Mouse (Mus musculus) G1E-ER4 (cell line): ENCODE results near the gene Gm49378. TPM values are rescaled to one million over a fixed set of nuclear protein-coding genes. Genes with fewer than 3 reads are reported as not detected.

Experiments
- GATA1 ChIP-seq: IDR thresholded peaks from one replicate; pipeline ENCODE4 v1.8.0; 2012; ENCODE audit warnings: low read length, inconsistent platforms
- polyA plus RNA-seq: library from polyadenylated mRNA; stranded (reverse); fragments of >175 nt; gene quantifications from 2 replicates; pipeline ENCODE4 v1.2.3, GENCODE M21; 2012

The Gm49378 gene
- polyA plus RNA-seq, 1 experiment: not detected

DNA sequence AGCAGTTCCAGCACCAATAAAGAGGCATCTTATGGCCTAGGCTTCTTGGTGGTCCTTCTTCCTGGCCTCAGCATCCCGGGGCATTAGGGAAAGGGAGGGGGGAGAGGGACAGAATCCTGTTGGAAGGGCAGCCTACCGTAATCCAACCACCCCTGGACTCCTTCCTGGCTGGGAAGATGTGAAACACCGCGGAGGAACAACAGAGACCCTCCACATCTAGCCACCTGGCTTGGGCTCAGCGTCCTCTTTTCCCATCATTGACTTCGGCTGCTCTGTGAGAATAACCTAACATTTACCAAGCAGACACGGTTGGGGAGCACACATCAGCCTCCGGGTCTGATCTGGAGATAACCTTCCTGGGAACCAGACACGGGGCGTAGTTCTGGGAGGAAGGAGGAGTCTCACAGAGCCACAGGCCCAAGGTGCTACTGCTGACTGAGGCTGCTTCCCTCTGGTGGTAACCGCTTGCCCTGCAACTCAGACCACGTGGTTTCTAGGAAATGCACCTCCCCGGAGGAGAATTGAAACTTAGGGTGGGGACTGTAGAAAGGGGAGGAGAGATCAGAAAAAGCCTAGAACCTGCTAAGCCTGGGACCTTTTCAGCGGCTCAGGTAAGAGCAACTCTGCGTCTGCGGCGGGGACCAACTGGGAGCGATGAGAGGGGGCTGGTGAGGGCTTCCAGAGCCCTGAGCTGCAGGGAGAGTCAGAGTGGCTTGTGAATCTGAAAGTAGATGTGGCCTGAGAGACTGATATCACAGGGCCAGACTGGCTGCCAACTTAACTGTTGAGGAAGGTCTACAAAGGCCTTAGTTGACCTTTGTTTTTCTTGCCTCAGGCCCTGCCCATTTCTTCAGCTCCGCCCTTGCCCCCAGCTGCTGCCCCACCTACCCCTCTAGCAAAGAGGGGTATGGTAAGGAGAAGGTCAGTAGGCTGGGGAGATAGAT lies 33.8 kb downstream of the Gm49378 start:
- peak; percentile 50 for TF ChIP-seq GATA1

DNA sequence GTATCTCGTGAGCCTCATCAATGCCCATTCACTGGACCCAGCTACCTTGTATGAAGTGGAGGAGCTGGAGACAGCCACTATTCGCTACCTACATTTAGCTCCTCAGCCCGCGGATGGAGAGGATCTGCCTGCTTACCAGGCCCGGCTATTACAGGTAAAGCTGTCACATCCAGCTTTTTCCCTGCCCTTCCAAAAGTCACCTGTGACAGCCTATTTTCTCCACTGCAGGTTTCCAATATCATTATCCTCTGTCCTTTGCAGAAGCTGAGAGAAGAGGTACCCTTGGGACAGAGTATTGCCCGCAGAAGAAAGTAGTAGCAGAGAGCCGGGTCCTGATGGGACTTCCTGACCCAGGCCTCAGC lies 34.4 kb downstream of the Gm49378 start, which contains the start of gene Irf9:
Irf9 (plus strand) TSS at position 301 of the 362 bp plus-strand sequence.
- TF ChIP-seq GATA1: no peak

DNA sequence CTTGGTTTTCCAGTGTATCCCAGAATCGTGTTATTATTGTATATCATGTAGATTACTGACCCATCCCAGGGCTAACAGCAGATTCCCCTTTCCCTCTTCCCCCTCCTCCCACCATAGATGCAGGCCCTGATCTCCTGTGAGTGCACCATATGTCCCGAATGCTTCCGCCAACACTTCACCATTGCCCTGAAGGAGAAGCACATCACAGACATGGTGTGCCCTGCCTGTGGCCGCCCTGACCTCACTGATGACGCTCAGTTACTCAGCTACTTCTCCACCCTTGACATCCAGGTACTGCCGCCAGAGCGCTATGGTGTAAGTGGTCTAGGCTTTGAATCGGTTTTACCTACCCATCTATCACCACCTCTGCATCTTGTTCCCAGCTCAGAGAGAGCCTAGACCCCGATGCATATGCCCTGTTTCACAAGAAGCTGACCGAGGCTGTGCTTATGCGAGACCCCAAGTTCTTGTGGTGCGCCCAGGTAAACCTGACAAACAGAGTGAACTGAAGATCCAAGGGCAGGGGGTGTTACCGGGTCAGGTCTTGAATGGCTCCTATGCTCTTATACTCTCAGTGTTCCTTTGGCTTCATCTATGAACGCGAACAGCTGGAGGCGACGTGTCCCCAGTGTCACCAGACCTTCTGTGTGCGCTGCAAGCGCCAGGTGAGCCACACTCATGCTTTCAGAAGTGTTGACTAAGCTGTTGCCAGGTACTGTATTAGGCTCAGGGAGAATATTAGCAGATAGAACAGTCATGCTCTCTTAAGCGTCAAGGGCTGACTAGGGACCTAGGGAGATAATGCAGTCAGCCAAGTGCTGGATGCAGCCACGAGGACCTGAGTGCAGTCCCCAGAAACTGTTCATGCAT lies 38.9 kb downstream of the Gm49378 start:
- TF ChIP-seq GATA1: no peak

DNA sequence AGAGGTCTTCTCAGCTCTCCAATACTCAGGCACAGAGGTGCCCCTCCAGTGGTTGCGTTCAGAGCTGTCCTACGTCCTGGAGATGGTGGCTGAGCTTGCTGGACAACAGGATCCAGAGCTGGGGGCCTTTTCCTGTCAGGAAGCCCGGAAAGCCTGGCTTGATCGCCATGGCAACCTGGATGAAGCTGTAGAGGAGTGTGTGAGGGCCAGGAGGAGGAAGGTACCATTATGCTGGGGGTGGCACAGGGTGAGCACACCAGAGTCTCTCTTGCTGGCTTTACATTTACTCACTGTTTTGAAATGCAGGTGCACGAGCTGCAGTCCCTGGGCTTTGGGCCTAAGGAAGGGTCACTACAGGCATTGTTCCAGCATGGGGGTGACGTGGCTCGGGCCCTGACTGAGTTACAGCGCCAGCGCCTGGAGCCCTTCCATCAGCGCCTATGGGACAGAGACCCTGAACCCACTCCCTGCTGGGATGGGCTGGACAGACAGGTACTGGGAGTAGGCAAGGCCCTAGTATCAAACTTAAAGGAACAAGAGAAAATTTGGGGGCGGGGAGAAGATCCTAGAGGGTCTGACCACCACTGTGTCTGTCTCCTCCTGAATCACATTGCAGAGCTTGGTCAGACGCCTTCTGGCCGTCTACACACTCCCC lies 41.5 kb downstream of the Gm49378 start:
- no peak for TF ChIP-seq GATA1

DNA sequence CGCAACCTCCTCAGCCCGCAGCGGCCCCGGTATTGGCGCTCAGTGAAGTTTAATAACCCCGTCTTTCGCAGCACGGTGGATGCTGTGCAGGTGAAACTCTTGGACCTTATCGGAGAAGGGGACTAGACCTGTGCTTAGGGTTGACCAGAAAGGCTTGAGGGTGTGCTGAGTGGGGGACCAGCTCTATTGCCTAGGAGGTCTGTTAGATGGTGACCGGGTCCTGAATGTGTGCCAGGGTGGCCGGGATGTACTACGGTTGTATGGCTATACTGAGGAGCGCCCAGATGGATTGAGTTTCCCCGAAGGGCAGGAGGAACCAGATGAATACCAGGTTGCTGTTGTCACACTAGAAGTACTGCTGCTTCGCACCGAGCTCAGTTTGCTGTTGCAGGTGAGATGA lies 45.5 kb downstream of the Gm49378 start:
- no peak for TF ChIP-seq GATA1

DNA sequence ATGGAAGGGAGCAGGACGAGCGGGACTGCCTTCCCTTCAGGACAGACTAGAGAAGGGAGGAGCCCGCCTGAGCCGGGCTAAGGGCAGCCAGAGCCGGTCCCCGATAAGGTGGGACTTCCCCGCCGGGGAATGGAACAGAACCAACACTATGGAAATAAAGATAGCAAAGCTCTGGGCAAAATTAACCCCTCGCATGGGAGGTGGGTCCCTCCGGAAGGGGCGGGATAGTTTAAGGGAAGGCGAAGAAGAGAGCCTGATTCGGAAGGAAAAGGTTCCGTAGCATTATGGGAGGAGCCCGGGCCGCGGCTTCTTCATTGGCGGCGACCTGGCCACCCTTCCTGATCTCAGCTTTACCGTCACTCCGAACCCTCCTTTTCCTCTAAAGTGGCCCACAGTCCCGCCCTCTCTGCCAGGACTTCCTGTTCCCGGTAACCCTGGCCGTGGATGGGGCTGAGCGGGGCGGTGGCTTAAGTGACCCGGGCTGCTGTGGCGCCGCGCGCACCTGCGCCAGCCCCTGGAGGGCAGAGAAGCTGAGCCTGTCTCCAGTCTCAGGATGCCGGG lies 46.3 kb downstream of the Gm49378 start, which contains the start of gene Rnf31:
Rnf31 (plus strand) TSS at position 378 of the 561 bp plus-strand sequence.
- no peak for TF ChIP-seq GATA1

DNA sequence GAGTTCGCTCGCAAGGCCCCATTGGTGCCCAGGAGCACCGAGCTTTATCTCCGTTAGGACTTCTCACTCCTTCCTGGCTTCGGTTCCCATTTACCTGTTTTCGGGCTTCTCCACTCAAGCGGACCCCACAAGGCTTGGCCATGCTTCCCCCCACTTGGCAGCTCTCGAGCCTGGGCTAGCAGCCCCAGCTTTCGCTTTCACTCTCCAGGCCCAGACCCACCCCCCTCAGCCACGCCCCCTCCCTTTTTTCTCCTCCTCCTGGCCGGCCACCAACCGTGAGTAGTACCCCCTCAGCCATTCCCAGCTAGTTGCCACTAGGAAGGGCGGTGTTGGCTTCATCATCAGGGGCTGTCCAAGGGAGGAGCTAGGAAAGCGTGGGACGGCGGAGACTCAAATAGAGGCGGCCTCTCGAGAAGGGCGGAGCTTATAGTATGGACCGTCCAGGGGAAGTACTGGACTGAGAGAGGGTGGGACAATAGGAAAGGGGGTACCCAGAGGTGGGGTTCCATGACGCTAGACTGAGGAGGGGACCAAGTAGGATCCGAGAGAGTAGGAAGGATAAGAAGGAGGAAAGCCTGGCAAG lies 46.9 kb downstream of the Gm49378 start, which contains the start of gene Psme2:
Psme2 (minus strand) TSS at position 366 of the 583 bp plus-strand sequence.
- TF ChIP-seq GATA1: no peak

DNA sequence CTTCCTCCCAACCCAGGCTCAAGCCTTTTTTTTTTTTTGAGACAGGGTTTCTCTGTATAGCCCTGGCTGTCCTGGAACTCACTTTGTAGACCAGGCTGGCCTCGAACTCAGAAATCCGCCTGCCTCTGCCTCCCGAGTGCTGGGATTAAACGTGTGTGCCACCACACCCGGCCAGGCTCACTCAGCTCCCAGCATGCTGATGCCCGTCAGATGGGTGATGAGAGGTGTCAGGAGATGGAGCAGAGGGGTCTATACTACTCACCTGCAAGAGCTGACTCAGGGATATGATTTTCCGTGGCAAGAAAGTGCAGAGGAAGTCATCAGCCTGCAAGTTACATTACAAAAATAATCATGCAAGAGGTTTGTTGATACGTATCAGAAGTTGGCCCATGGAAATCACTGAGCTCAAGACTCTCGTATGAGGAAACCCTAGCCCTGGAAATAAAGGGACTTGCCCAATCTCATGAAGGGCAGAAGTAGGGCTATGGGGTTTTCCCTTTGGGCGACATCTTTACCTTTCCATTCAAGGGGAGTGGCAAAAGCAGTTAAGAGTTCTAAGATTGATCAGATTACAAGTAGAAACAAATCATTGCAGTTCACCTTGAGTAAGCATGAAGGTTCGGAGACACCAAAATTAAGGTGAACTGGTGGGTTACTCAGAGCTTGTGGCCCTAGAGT lies 47.8 kb downstream of the Gm49378 start:
- no peak for TF ChIP-seq GATA1

DNA sequence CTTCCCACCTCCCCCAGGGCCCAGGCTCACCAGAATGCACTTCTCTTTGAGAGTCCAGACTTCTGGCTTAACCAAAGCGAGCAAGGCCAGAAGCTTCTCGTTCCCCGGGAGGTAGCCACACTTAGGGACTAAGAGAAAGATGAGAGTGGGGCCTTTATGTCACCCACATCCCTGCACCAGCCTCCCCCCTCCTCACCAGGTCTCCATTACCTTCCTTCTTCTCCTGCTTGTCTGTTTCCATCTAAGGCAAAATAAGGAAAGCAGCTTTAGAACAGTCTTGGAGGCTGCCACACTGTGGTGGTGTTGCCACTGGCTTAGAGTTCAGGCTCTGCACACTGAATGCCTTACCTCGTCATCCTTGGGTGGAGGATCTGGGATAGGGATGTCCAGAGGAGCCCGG lies 48.4 kb downstream of the Gm49378 start:
- TF ChIP-seq GATA1: no peak

DNA sequence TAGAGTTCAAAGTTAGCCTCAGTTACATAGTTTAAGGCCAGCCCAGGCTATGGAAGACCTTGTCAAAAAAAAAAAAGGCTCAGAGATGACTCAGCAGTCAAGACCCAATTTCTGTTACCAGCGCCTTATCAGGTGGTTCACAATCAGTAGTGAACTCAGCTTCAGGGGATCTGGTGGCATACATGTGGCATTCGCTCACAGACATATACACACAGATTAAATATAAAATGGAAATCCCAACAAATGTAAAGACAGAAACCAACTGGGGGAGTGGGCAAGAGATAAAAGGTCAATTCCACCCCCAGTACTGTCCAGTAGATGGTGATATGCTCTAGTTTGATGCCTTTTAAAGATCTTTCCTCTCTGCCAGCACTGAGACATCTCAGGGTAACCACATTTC lies 51.5 kb downstream of the Gm49378 start:
- peak; percentile 86 for TF ChIP-seq GATA1

DNA sequence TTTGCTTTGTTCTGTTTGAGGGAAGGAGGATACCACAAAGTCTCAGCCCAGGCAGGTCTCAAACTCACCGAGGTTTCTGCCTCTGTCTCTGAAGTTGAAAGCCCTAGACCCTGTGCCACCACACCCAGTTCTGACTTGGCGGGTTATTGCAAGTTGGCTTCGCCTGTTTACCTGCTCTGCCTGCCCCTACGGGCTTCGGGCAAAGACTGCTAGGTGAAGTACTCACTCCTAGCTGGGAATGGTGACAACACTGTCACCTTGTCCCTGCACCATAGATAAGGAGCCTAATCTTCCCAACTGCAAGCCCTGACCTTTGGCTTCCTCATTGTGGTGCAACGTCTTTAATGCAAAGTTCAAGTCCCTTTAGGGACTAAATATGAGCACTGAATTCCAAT lies 52.1 kb downstream of the Gm49378 start:
- no peak for TF ChIP-seq GATA1

DNA sequence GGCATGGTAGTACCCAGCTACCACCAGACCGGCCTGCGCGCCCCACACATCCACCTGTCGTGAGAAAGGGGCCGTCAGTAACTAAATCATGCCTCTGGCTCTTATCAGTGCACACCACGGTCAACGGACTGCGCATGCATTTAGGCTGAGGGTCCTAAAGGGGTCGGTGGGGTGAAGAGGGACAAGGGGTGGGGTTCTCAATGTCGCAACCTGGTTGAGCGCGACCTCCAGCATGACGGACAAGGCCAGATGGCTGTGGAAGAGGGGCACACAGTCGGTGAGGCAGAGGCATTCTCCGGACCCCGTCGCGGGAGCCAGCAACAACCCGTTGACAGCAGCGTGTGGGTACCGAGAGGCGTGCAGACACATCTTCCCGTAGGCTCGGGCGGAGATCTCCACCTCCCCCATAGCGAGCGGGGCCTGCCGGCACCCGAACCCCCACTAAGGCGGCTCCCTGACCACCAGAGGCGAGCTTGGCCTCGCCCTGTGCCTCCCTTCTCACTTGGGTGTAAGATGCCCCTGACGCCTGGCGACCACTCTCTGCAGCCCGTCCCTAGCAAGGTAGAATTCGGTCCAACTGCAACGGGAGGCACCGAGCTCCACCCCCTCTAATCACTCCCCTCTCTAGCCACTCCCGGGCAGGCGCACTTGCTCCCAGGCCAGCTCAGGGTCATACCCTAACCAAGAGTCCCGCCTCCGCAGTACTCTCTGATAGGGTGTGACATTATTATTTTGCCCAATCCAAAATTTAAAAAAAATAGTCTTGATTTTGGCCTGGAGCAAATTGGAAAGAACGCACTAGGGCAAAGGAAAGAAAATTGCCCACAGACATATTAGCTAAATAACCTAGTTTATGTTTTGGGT lies 52.8 kb downstream of the Gm49378 start, which contains the start of gene Emc9:
Emc9 (minus strand) TSS at position 601 of the 864 bp plus-strand sequence.
- TF ChIP-seq GATA1: no peak

DNA sequence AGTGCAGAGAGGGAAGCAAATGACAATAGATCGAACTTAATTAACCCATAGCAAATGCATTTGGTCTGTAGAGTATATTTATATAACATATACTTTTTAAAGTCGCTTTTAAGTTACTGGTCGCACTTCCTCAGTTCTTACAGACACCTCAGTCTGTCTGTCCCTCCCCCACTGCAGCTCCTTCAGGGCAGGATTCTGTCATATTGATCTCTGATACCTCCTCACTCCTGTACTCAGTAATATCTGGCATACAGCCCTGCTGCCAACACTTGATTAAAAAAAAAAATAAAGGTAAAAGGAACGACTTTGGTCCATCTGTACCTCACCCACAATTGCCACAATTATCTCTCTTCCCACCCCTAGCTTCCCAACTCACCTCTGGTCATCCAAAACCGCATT lies 53.4 kb downstream of the Gm49378 start:
- TF ChIP-seq GATA1: no peak
